Mouse (Mus musculus) midbrain, embryonic 15.5 days (tissue): ENCODE results near the gene Ctcf. TPM values are rescaled to one million over a fixed set of nuclear protein-coding genes. Genes with fewer than 3 reads are reported as not detected.

Source experiments
- ATAC-seq: fragments of 200-750 bp; cut with Nextera tagmentation; replicated peaks from 2 replicates; pipeline ENCODE4 v1.8.0; 2017; ENCODE audit warnings: moderate TSS enrichment
- H3K27ac ChIP-seq: fragments of 300-500 bp; sonication (generic); 2 replicates; pipeline ENCODE4 v1.5.1; 2015; ENCODE audit warnings: mild to moderate bottlenecking, inconsistent platforms
- H3K27me3 ChIP-seq: fragments of 300-500 bp; sonication (generic); replicated peaks from 2 replicates; pipeline ENCODE4 v1.6.1; 2015; ENCODE audit warnings: inconsistent platforms
- H3K36me3 ChIP-seq: fragments of 300-500 bp; sonication (generic); replicated peaks from 2 replicates; pipeline ENCODE4 v1.6.1; 2015; ENCODE audit warnings: inconsistent platforms
- H3K4me1 ChIP-seq: fragments of 300-500 bp; sonication (generic); 2 replicates; pipeline ENCODE4 v1.6.1; 2015; ENCODE audit warnings: inconsistent platforms
- H3K4me2 ChIP-seq: fragments of 300-500 bp; sonication (generic); 2 replicates; pipeline ENCODE4 v1.6.1; 2015; ENCODE audit warnings: inconsistent platforms, mild to moderate bottlenecking, moderate library complexity
- H3K4me3 ChIP-seq: fragments of 300-500 bp; sonication (generic); 2 replicates; pipeline ENCODE4 v1.5.1; 2015; ENCODE audit warnings: mild to moderate bottlenecking, inconsistent platforms
- H3K9ac ChIP-seq: fragments of 300-500 bp; sonication (generic); 2 replicates; pipeline ENCODE4 v1.6.1; 2015; ENCODE audit warnings: mild to moderate bottlenecking, inconsistent platforms
- H3K9me3 ChIP-seq: fragments of 300-500 bp; sonication (generic); 2 replicates; pipeline ENCODE4 v1.6.1; 2016; ENCODE audit warnings: inconsistent platforms
- WGBS: fragments of 180-500 bp; shearing (Covaris S2); methylation state at CpG from one replicate; pipeline ENCODE4 v1.1.7; 2015; ENCODE audit warnings: mixed read lengths; 5-methylcytosine and 5-hydroxymethylcytosine counted together
- polyA plus RNA-seq: library from polyadenylated mRNA; unstranded; fragments of >200 nt; fragmentation: Nextera tagmentation; extraction: Ambion mirVana; gene quantifications from 2 replicates; pipeline ENCODE4 v1.2.1, GENCODE M21; 2015

Ctcf gene
- polyA plus RNA-seq, 1 experiment from 2014 or later: 108 TPM

- H3K36me3 ChIP-seq: peaks cover 20% of the 10 kb centered on the region
- peak overlapping the region; percentile 59 for H3K4me3 ChIP-seq
- no peak for ATAC-seq
- peak overlapping the region; percentile 64 for H3K4me2 ChIP-seq
- no peaks in the 10 kb centered on the region for H3K27me3 ChIP-seq
- peak overlapping the region; percentile 85 for H3K27ac ChIP-seq
- H3K9me3 ChIP-seq: no peaks in the 10 kb centered on the region
- peak overlapping the region; percentile 64 for H3K9ac ChIP-seq
- peaks cover 23% of the 10 kb centered on the region for H3K4me1 ChIP-seq
- 81% methylated on average over 30 of the region's 30 CpGs for WGBS
These were observed 58.9 kb downstream of the Ctcf start for GRCm38 (mm10) chr8:105695080-105695780.

GRCm38 (mm10) chr8:105697196-105697780, 60.9 kb downstream of the Ctcf start:
- peaks cover 32% of the 10 kb centered on the region for H3K4me1 ChIP-seq
- no peaks in the 10 kb centered on the region for H3K9me3 ChIP-seq
- no peak overlapping the region for H3K9ac ChIP-seq
- WGBS: 90% methylated on average over 17 of the region's 17 CpGs
- no peak for ATAC-seq
- no peak overlapping the region for H3K4me3 ChIP-seq
- no peak overlapping the region for H3K27ac ChIP-seq
- H3K36me3 ChIP-seq: peaks cover 20% of the 10 kb centered on the region
- H3K27me3 ChIP-seq: no peaks in the 10 kb centered on the region
- no peak overlapping the region for H3K4me2 ChIP-seq

GRCm38 (mm10) chr8:105698734-105699133, 62.4 kb downstream of the Ctcf start:
- Histone ChIP-seq H3K4me2 (no peak overlapping the region), H3K9me3 (no peaks in the 10 kb centered on the region), H3K9ac (no peak overlapping the region), H3K36me3 (peaks cover 20% of the 10 kb centered on the region), H3K27ac (no peak overlapping the region), H3K4me3 (no peak overlapping the region), H3K4me1 (peaks cover 37% of the 10 kb centered on the region), H3K27me3 (no peaks in the 10 kb centered on the region)
- ATAC-seq: no peak
- 91% methylated on average over 5 of the region's 5 CpGs for WGBS

- WGBS: 90% methylated on average over 11 of the region's 11 CpGs
- Histone ChIP-seq H3K4me3 (peak overlapping the region; percentile 64), H3K9me3 (no peaks in the 10 kb centered on the region), H3K4me2 (peak overlapping the region; percentile 85), H3K27me3 (no peaks in the 10 kb centered on the region), H3K36me3 (peaks cover 20% of the 10 kb centered on the region), H3K4me1 (peaks cover 34% of the 10 kb centered on the region), H3K9ac (peak overlapping the region; percentile 59), H3K27ac (0 out of 2 replicates have a peak overlapping the region, but pooled peaks have one; percentile 92)
- no peak for ATAC-seq
These were observed 63.3 kb downstream of the Ctcf start for GRCm38 (mm10) chr8:105699488-105700215.

- Histone ChIP-seq H3K4me1 (peaks cover 25% of the 10 kb centered on the region), H3K27me3 (no peaks in the 10 kb centered on the region), H3K9me3 (no peaks in the 10 kb centered on the region), H3K27ac (peak overlapping the region; percentile 92), H3K4me2 (peak overlapping the region; percentile 85), H3K4me3 (peak overlapping the region; percentile 64), H3K36me3 (peaks cover 20% of the 10 kb centered on the region), H3K9ac (peak overlapping the region; percentile 59)
- ATAC-seq: peak; percentile 41; the same call in 1 of the 2 replicates
- under 1% methylated on average over 21 of the region's 21 CpGs for WGBS
These were observed 64.2 kb downstream of the Ctcf start for GRCm38 (mm10) chr8:105700566-105700965.

GRCm38 (mm10) chr8:105700966-105701824, 64.8 kb downstream of the Ctcf start, which contains the start of the genes Acd and Pard6a:
TSS of gene Acd (minus strand) at chr8:105701102.
TSS of gene Pard6a (plus strand) at chr8:105701148.
- Histone ChIP-seq H3K9ac (peak within 1 kb of the TSS; percentile 67), H3K4me2 (peak within 1 kb of the TSS; percentile 85), H3K4me1 (peaks cover 24% of the 10 kb centered on the region), H3K27me3 (no peaks in the 10 kb centered on the region), H3K27ac (peak within 1 kb of the TSS; percentile 92), H3K4me3 (peak within 1 kb of the TSS; percentile 64), H3K9me3 (no peaks in the 10 kb centered on the region), H3K36me3 (peaks cover 20% of the 10 kb centered on the region)
- ATAC-seq: peak; percentile 79
- under 1% methylated on average over 60 of the region's 60 CpGs for WGBS

- Histone ChIP-seq H3K4me1 (peaks cover 26% of the 10 kb centered on the region), H3K4me3 (peak overlapping the region; percentile 64), H3K9me3 (no peaks in the 10 kb centered on the region), H3K4me2 (peak overlapping the region; percentile 85), H3K9ac (peak overlapping the region; percentile 67), H3K36me3 (peaks cover 17% of the 10 kb centered on the region), H3K27ac (peak overlapping the region; percentile 92), H3K27me3 (no peaks in the 10 kb centered on the region)
- peak; percentile 24 for ATAC-seq
- WGBS: 36% methylated on average over 18 of the region's 18 CpGs
These were observed 65.6 kb downstream of the Ctcf start for GRCm38 (mm10) chr8:105702001-105702401.

- ATAC-seq: no peak
- Histone ChIP-seq H3K9me3 (no peaks in the 10 kb centered on the region), H3K4me3 (no peak overlapping the region), H3K4me2 (peak overlapping the region; percentile 85; the same call in 1 of the 2 replicates), H3K27ac (no peak overlapping the region), H3K4me1 (peaks cover 34% of the 10 kb centered on the region), H3K36me3 (peaks cover 8% of the 10 kb centered on the region), H3K9ac (no peak overlapping the region), H3K27me3 (no peaks in the 10 kb centered on the region)
- WGBS: 91% methylated on average over 24 of the region's 24 CpGs
These were observed 66.5 kb downstream of the Ctcf start for GRCm38 (mm10) chr8:105702731-105703415.

GRCm38 (mm10) chr8:105704146-105704812, 67.9 kb downstream of the Ctcf start:
- no peak overlapping the region for H3K4me3 ChIP-seq
- no peaks in the 10 kb centered on the region for H3K36me3 ChIP-seq
- WGBS: 93% methylated on average over 34 of the region's 34 CpGs
- no peak overlapping the region for H3K4me2 ChIP-seq
- ATAC-seq: no peak
- no peaks in the 10 kb centered on the region for H3K9me3 ChIP-seq
- H3K9ac ChIP-seq: no peak overlapping the region
- H3K4me1 ChIP-seq: peaks cover 37% of the 10 kb centered on the region
- H3K27me3 ChIP-seq: no peaks in the 10 kb centered on the region
- no peak overlapping the region for H3K27ac ChIP-seq

GRCm38 (mm10) chr8:105704955-105705354, 68.6 kb downstream of the Ctcf start:
- Histone ChIP-seq H3K27me3 (no peaks in the 10 kb centered on the region), H3K36me3 (no peaks in the 10 kb centered on the region), H3K9ac (no peak overlapping the region), H3K4me1 (peaks cover 30% of the 10 kb centered on the region), H3K9me3 (no peaks in the 10 kb centered on the region), H3K4me2 (no peak overlapping the region), H3K4me3 (no peak overlapping the region), H3K27ac (no peak overlapping the region)
- WGBS: 90% methylated on average over 6 of the region's 6 CpGs
- ATAC-seq: no peak

GRCm38 (mm10) chr8:105706426-105706825, 70.1 kb downstream of the Ctcf start:
- no peak overlapping the region for H3K9ac ChIP-seq
- H3K36me3 ChIP-seq: no peaks in the 10 kb centered on the region
- no peak for ATAC-seq
- H3K4me2 ChIP-seq: no peak overlapping the region
- WGBS: 75% methylated on average over 12 of the region's 12 CpGs
- H3K27ac ChIP-seq: no peak overlapping the region
- no peaks in the 10 kb centered on the region for H3K27me3 ChIP-seq
- no peaks in the 10 kb centered on the region for H3K9me3 ChIP-seq
- no peak overlapping the region for H3K4me3 ChIP-seq
- peaks cover 24% of the 10 kb centered on the region for H3K4me1 ChIP-seq
